ENCODE assay signal across 11 mouse cellular contexts in genomic region chr17:26046253-26046997, GRCm38 (mm10). TPM values are rescaled to one million over a fixed set of nuclear protein-coding genes. Genes with fewer than 3 reads are reported as not detected.
A peak's percentile ranks its signal among the peaks of the same experiment; 100 is the strongest.
DNase-seq lines count a peak whose midpoint lies in the region; ATAC-seq and TF ChIP-seq lines count a peak whose summit lies in the region.
"Had no signal": no experiment of that assay in that cellular context is flagged by ENCODE, and none has a peak within 500 bp of the region (broad histone marks: within the 10 kb centered on the region; RNA-seq: fewer than 3 reads in every experiment).

No protein-coding gene starts in this region.

- H3K4me1 ChIP-seq in heart, embryonic 13.5 days: peaks cover 55% of the 10 kb centered on the region
- H3K4me1 ChIP-seq in heart, embryonic 12.5 days (replicated peaks): peaks cover 40% of the 10 kb centered on the region
- H3K4me1 ChIP-seq in lung, postnatal 0 days (ENCODE audit: insufficient read depth, low read depth, low read length): peaks cover 10% of the 10 kb centered on the region; the same call in 1 of the 2 replicates
- peaks cover 3% of the 10 kb centered on the region; the same call in 1 of the 2 replicates for H3K4me1 ChIP-seq in midbrain, postnatal 0 days (ENCODE audit: insufficient read depth, low read length)
- H3K4me1 ChIP-seq: limb, embryonic 12.5 days had no signal

- no peak overlapping the region for H3K4me3 ChIP-seq in heart, embryonic 13.5 days
- H3K4me3 ChIP-seq in heart, embryonic 12.5 days: no peak overlapping the region
- no peak overlapping the region for H3K4me3 ChIP-seq in lung, postnatal 0 days (ENCODE audit: low read depth, low read length)
- H3K4me3 ChIP-seq in midbrain, postnatal 0 days (ENCODE audit: low read depth, low read length): no peak overlapping the region
- H3K4me3 ChIP-seq: kidney, embryonic 15.5 days; limb, embryonic 12.5 days; stomach, embryonic 15.5 days had no signal

- no peak for ATAC-seq in heart, embryonic 13.5 days (ENCODE audit: extremely low read depth, insufficient number of reproducible peaks, low FRiP score, low TSS enrichment)
- ATAC-seq in heart, embryonic 12.5 days (ENCODE audit: insufficient number of reproducible peaks, low FRiP score): no peak
- peak; percentile 56 for ATAC-seq in lung, postnatal 0 days
- ATAC-seq in midbrain, postnatal 0 days (ENCODE audit: low FRiP score): no peak

- no peaks in the 10 kb centered on the region for H3K27me3 ChIP-seq in heart, embryonic 13.5 days (replicated peaks)
- H3K27me3 ChIP-seq in heart, embryonic 12.5 days (replicated peaks): no peaks in the 10 kb centered on the region
- no peaks in the 10 kb centered on the region for H3K27me3 ChIP-seq in lung, postnatal 0 days (replicated peaks; ENCODE audit: insufficient read depth, low read length)
- H3K27me3 ChIP-seq in midbrain, postnatal 0 days (ENCODE audit: insufficient read depth, low read length): no peaks in the 10 kb centered on the region
- H3K27me3 ChIP-seq: kidney, embryonic 15.5 days; limb, embryonic 12.5 days; stomach, embryonic 15.5 days had no signal

- no peak for TF ChIP-seq EP300 in lung, postnatal 0 days (IDR thresholded peaks at IDR 0.05)

- H3K4me2 ChIP-seq in heart, embryonic 13.5 days: no peak overlapping the region
- no peak overlapping the region for H3K4me2 ChIP-seq in heart, embryonic 12.5 days
- H3K4me2 ChIP-seq in lung, postnatal 0 days (replicated peaks; ENCODE audit: low read depth, low read length): no peak overlapping the region
- H3K4me2 ChIP-seq in midbrain, postnatal 0 days (ENCODE audit: low read depth, low read length, poor library complexity, severe bottlenecking): no peak overlapping the region
- H3K4me2 ChIP-seq: kidney, embryonic 15.5 days; limb, embryonic 12.5 days; stomach, embryonic 15.5 days had no signal

- no peaks in the 10 kb centered on the region for H3K9me3 ChIP-seq in heart, embryonic 13.5 days
- no peaks in the 10 kb centered on the region for H3K9me3 ChIP-seq in heart, embryonic 12.5 days (replicated peaks)
- H3K9me3 ChIP-seq in lung, postnatal 0 days (ENCODE audit: low read length): no peaks in the 10 kb centered on the region
- no peaks in the 10 kb centered on the region for H3K9me3 ChIP-seq in midbrain, postnatal 0 days (ENCODE audit: low read length)
- H3K9me3 ChIP-seq: kidney, embryonic 15.5 days; limb, embryonic 12.5 days; stomach, embryonic 15.5 days had no signal

- WGBS in heart, embryonic 13.5 days: 38% methylated on average over 10 of the region's 10 CpGs
- WGBS in heart, embryonic 12.5 days: 45% methylated on average over 10 of the region's 10 CpGs
- 50% methylated on average over 10 of the region's 10 CpGs for WGBS in lung, postnatal 0 days
- 62% methylated on average over 10 of the region's 10 CpGs for WGBS in midbrain, postnatal 0 days

- peak overlapping the region; percentile 37; the same call in 1 of the 2 replicates for H3K9ac ChIP-seq in heart, embryonic 13.5 days
- H3K9ac ChIP-seq in heart, embryonic 12.5 days: no peak overlapping the region
- H3K9ac ChIP-seq in lung, postnatal 0 days (replicated peaks; ENCODE audit: low read depth): no peak overlapping the region
- no peak overlapping the region for H3K9ac ChIP-seq in midbrain, postnatal 0 days (replicated peaks; ENCODE audit: low read length, poor library complexity, severe bottlenecking)
- H3K9ac ChIP-seq: kidney, embryonic 15.5 days; limb, embryonic 12.5 days; stomach, embryonic 15.5 days had no signal

- peak; percentile 56 for DNase-seq in lung, postnatal 0 days (ENCODE audit: low spot score)
- no peak for DNase-seq in lung, postnatal 25 days (ENCODE audit: low spot score)
- peak; percentile 75 for DNase-seq in cerebellum, adult 9-10 months
- DNase-seq in midbrain, postnatal 0 days (ENCODE audit: low spot score): peak; percentile 13
- no peak for DNase-seq in yolk sac, embryonic 10.5 days (ENCODE audit: low spot score)
- DNase-seq: thymus, postnatal 14 days had no signal

- TF ChIP-seq CTCF in lung, postnatal 0 days (IDR thresholded peaks at IDR 0.05): no peak
- no peak for TF ChIP-seq CTCF in midbrain, postnatal 0 days (IDR thresholded peaks at IDR 0.05)

- 0 out of 2 replicates have a peak overlapping the region, but pooled peaks have one; percentile 34 for H3K27ac ChIP-seq in heart, embryonic 13.5 days (replicated peaks)
- no peak overlapping the region for H3K27ac ChIP-seq in heart, embryonic 12.5 days (ENCODE audit: poor library complexity, severe bottlenecking)
- H3K27ac ChIP-seq in lung, postnatal 0 days (ENCODE audit: low read length): no peak overlapping the region
- H3K27ac ChIP-seq in midbrain, postnatal 0 days (ENCODE audit: low read depth, low read length): no peak overlapping the region
- H3K27ac ChIP-seq: kidney, embryonic 15.5 days; limb, embryonic 12.5 days; stomach, embryonic 15.5 days had no signal

- no peaks in the 10 kb centered on the region for H3K36me3 ChIP-seq in heart, embryonic 13.5 days
- no peaks in the 10 kb centered on the region for H3K36me3 ChIP-seq in heart, embryonic 12.5 days
- no peaks in the 10 kb centered on the region for H3K36me3 ChIP-seq in lung, postnatal 0 days (ENCODE audit: insufficient read depth, low read length)
- no peaks in the 10 kb centered on the region for H3K36me3 ChIP-seq in midbrain, postnatal 0 days (ENCODE audit: insufficient read depth, low read length)
- H3K36me3 ChIP-seq: kidney, embryonic 15.5 days had no signal

RNA-seq across cellular contexts. Expression of gene Rab11fip3, which starts 22.9 kb away (rescaled TPM):
- polyA plus RNA-seq in heart, embryonic 13.5 days (2015; fragmentation: Nextera tagmentation; extraction: Ambion mirVana): 11.0 and 12.3 TPM in 2 replicates
- 15.4 and 15.5 TPM in 2 replicates for polyA plus RNA-seq in heart, embryonic 12.5 days (2016; fragmentation: Nextera tagmentation; extraction: Ambion mirVana)
- polyA plus RNA-seq in lung, postnatal 0 days (2015; fragmentation: Nextera tagmentation; extraction: Ambion mirVana): 7.2 and 9.3 TPM in 2 replicates
- 34.7 and 35.7 TPM in 2 replicates for total RNA-seq in midbrain, postnatal 0 days (2014; rRNA removed)
- polyA plus RNA-seq in midbrain, postnatal 0 days (2015; fragmentation: Nextera tagmentation; extraction: Ambion mirVana): 14.8 and 18.3 TPM in 2 replicates

RNA-seq across cellular contexts. Expression of gene Decr2, which starts 43.7 kb away (rescaled TPM):
- 34.4 and 34.6 TPM in 2 replicates for polyA plus RNA-seq in heart, embryonic 13.5 days (2015; fragmentation: Nextera tagmentation; extraction: Ambion mirVana)
- 33.4 and 37.1 TPM in 2 replicates for polyA plus RNA-seq in heart, embryonic 12.5 days (2016; fragmentation: Nextera tagmentation; extraction: Ambion mirVana)
- polyA plus RNA-seq in lung, postnatal 0 days (2015; fragmentation: Nextera tagmentation; extraction: Ambion mirVana): 18.7 and 23.8 TPM in 2 replicates
- 38.0 and 41.1 TPM in 2 replicates for total RNA-seq in midbrain, postnatal 0 days (2014; rRNA removed)
- polyA plus RNA-seq in midbrain, postnatal 0 days (2015; fragmentation: Nextera tagmentation; extraction: Ambion mirVana): 42.3 and 44.4 TPM in 2 replicates

RNA-seq across cellular contexts. Expression of gene Nme4, which starts 49.0 kb away (rescaled TPM):
- 77.4 and 87.2 TPM in 2 replicates for polyA plus RNA-seq in heart, embryonic 13.5 days (2015; fragmentation: Nextera tagmentation; extraction: Ambion mirVana)
- 65.9 and 69.0 TPM in 2 replicates for polyA plus RNA-seq in heart, embryonic 12.5 days (2016; fragmentation: Nextera tagmentation; extraction: Ambion mirVana)
- 8.5 and 9.2 TPM in 2 replicates for polyA plus RNA-seq in lung, postnatal 0 days (2015; fragmentation: Nextera tagmentation; extraction: Ambion mirVana)
- total RNA-seq in midbrain, postnatal 0 days (2014; rRNA removed): 6.4 and 7.7 TPM in 2 replicates
- 9.2 and 10.2 TPM in 2 replicates for polyA plus RNA-seq in midbrain, postnatal 0 days (2015; fragmentation: Nextera tagmentation; extraction: Ambion mirVana)

Comparison
In these comparisons a context has a peak if more than half of its experiments do, and no peak if none do; other contexts are left out.
1. DNase-seq: peak in lung, postnatal 0 days (single experiment), cerebellum, adult 9-10 months (single experiment) and midbrain, postnatal 0 days (single experiment); none in lung, postnatal 25 days (single experiment) and yolk sac, embryonic 10.5 days (single experiment).